Comparison of ENCODE assay signal across 9 mouse cellular contexts in the genomic region with DNA sequence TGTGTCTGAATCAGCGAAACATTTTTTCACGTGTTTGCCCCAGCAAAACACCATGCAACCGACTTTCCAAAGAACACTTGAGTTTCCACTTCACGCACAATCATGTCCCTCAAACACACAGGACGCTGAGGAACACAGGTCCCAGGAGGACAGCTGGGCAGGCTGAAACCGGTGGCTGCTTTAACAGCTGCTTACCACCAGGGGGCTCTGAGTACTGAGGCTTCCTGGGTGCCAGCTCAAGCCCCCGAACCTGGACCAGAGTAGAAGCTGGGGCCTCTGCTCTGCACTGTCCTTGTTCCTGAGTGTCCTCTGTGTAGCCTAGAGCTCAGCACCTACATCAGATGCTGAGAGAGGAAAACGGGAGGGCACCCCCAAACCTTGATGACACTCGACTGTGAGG.
DNase-seq lines count a peak whose midpoint lies in the region; ATAC-seq and TF ChIP-seq lines count a peak whose summit lies in the region.
"Had no signal": no experiment of that assay in that cellular context is flagged by ENCODE, and none has a peak within 500 bp of the region (broad histone marks: within the 10 kb centered on the region; RNA-seq: fewer than 3 reads in every experiment).

No protein-coding gene starts in this region.

- no peak for ATAC-seq in kidney, embryonic 14.5 days (ENCODE audit: low FRiP score, low TSS enrichment)
- peak; percentile 64; the same call in 1 of the 2 replicates for ATAC-seq in erythroid progenitor cell, adult 5-6 weeks (replicated peaks; ENCODE audit: low FRiP score, poor library complexity, severe bottlenecking)

- H3K4me2 ChIP-seq in kidney, embryonic 14.5 days (replicated peaks; ENCODE audit: low read depth, low read length): no peak overlapping the region
- H3K4me2 ChIP-seq: embryonic facial prominence, embryonic 15.5 days had no signal

- H3K4me1 ChIP-seq in kidney, embryonic 14.5 days (ENCODE audit: control insufficient read depth, insufficient read depth, low read length): peaks cover 8% of the 10 kb centered on the region; the same call in 1 of the 2 replicates
- H3K4me1 ChIP-seq in MEL (ENCODE audit: control insufficient read depth in 1 of 2, insufficient read depth in 2 of 2, low read length in 2 of 2): no peaks in the 10 kb centered on the region

- no peaks in the 10 kb centered on the region for H3K36me3 ChIP-seq in kidney, embryonic 14.5 days (ENCODE audit: control insufficient read depth, insufficient read depth, low read length)
- no peaks in the 10 kb centered on the region for H3K36me3 ChIP-seq in MEL (ENCODE audit: control insufficient read depth in 1 of 2, insufficient read depth in 2 of 2, low read length in 2 of 2)
- H3K36me3 ChIP-seq: embryonic facial prominence, embryonic 15.5 days had no signal

- WGBS in kidney, embryonic 14.5 days: 51% methylated on average over 9 of the region's 9 CpGs

- TF ChIP-seq POLR2A in MEL (IDR thresholded peaks at IDR 0.05; ENCODE audit: control insufficient read depth in 1 of 2, insufficient read depth in 1 of 2, low read depth in 1 of 2, low read length in 2 of 2, poor library complexity in 1 of 2): no peak

- no peak overlapping the region for H3K9ac ChIP-seq in kidney, embryonic 14.5 days (ENCODE audit: low read depth, low read length)
- no peak overlapping the region for H3K9ac ChIP-seq in MEL (ENCODE audit: control insufficient read depth, low read depth, low read length, poor library complexity, severe bottlenecking)
- H3K9ac ChIP-seq: embryonic facial prominence, embryonic 15.5 days had no signal

- H3K27ac ChIP-seq in kidney, embryonic 14.5 days (ENCODE audit: low read depth, low read length): no peak overlapping the region
- H3K27ac ChIP-seq in MEL (ENCODE audit: control insufficient read depth, low read depth, low read length): no peak overlapping the region
- H3K27ac ChIP-seq: embryonic facial prominence, embryonic 15.5 days had no signal

- no peaks in the 10 kb centered on the region for H3K9me3 ChIP-seq in kidney, embryonic 14.5 days (ENCODE audit: control insufficient read depth, low read length)
- H3K9me3 ChIP-seq in MEL (replicated peaks; ENCODE audit: insufficient read depth, low read length): no peaks in the 10 kb centered on the region
- H3K9me3 ChIP-seq: embryonic facial prominence, embryonic 15.5 days had no signal

- peaks cover 25% of the 10 kb centered on the region for H3K27me3 ChIP-seq in kidney, embryonic 14.5 days (ENCODE audit: control insufficient read depth, insufficient read depth, low read length)
- H3K27me3 ChIP-seq in MEL (ENCODE audit: control insufficient read depth in 1 of 2, insufficient read depth in 2 of 2, low read length in 2 of 2): no peaks in the 10 kb centered on the region

- no peak overlapping the region for H3K4me3 ChIP-seq in kidney, embryonic 14.5 days (ENCODE audit: low read length)
- no peak overlapping the region for H3K4me3 ChIP-seq in MEL (ENCODE audit: control insufficient read depth in 1 of 2, insufficient read depth in 1 of 2, low read depth in 2 of 2, low read length in 2 of 2)
- H3K4me3 ChIP-seq: embryonic facial prominence, embryonic 15.5 days had no signal

- TF ChIP-seq EP300 in MEL (IDR thresholded peaks at IDR 0.05; ENCODE audit: low read depth in 1 of 2, low read length in 2 of 2): no peak

- peak; percentile 3 to 22 (median 20); a peak in 1 of 6 replicates for TF ChIP-seq CTCF in MEL (IDR thresholded peaks at IDR 0.05 in 2 of 3, conservative IDR thresholded peaks at IDR 0.05 in 1 of 3; ENCODE audit: control insufficient read depth in 1 of 3, insufficient read depth in 1 of 3, low read depth in 2 of 3, low read length in 3 of 3, poor library complexity in 1 of 3, severe bottlenecking in 1 of 3)

- TF ChIP-seq RAD21 in MEL (IDR thresholded peaks at IDR 0.05; ENCODE audit: low read depth, low read length): no peak

- H3K79me2 ChIP-seq in MEL (ENCODE audit: control insufficient read depth, insufficient read depth, low read length, poor library complexity): no peaks in the 10 kb centered on the region

- peak; percentile 41 for DNase-seq in kidney, adult 9 months
- DNase-seq in CD4-positive helper T cell, adult 2 months (ENCODE audit: low read depth, low spot score): peak; percentile 10
- DNase-seq in MEL (ENCODE audit: low read depth, low spot score): no peak
- peak; percentile 30 for DNase-seq in naive thymus-derived CD4-positive, alpha-beta T cell, adult 2 months (ENCODE audit: low read depth)
- no peak for DNase-seq in gastrocnemius, postnatal 25 days
- no peak for DNase-seq in MN1 (ENCODE audit: low spot score)

TF ChIP-seq in MEL, 35 proteins besides CTCF, POLR2A, EP300 and RAD21:
- TF ChIP-seq UBTF (IDR thresholded peaks at IDR 0.05; ENCODE audit: borderline replicate concordance, insufficient read depth, low read depth, low read length): no peak
- TF ChIP-seq RCOR1 (IDR thresholded peaks at IDR 0.05; ENCODE audit: low read depth, low read length): no peak
- TF ChIP-seq NELFE (IDR thresholded peaks at IDR 0.05; ENCODE audit: low read depth, low read length): no peak
- TF ChIP-seq TBP (IDR thresholded peaks at IDR 0.05; ENCODE audit: low read depth, low read length): no peak
- no peak for TF ChIP-seq ZC3H11A (IDR thresholded peaks at IDR 0.05; ENCODE audit: low read depth, low read length)
- TF ChIP-seq JUND (IDR thresholded peaks at IDR 0.05; ENCODE audit: low read depth, low read length): no peak
- TF ChIP-seq POLR2AphosphoS5 (IDR thresholded peaks at IDR 0.05; ENCODE audit: borderline replicate concordance, low read depth, low read length): no peak
- no peak for TF ChIP-seq ZNF384 (IDR thresholded peaks at IDR 0.05; ENCODE audit: low read depth, low read length)
- TF ChIP-seq MAFK (IDR thresholded peaks at IDR 0.05; ENCODE audit: borderline replicate concordance, low read depth, low read length): no peak
- no peak for TF ChIP-seq CHD2 (IDR thresholded peaks at IDR 0.05; ENCODE audit: low read length)
- TF ChIP-seq BHLHE40 (IDR thresholded peaks at IDR 0.05; ENCODE audit: borderline replicate concordance, low read depth, low read length): no peak
- TF ChIP-seq USF1 (IDR thresholded peaks at IDR 0.05; ENCODE audit: low read depth, low read length): no peak
- TF ChIP-seq MYB (IDR thresholded peaks at IDR 0.05; ENCODE audit: low read depth, low read length): no peak
- no peak for TF ChIP-seq KAT2A (conservative IDR thresholded peaks at IDR 0.05; ENCODE audit: low read depth, low read length)
- TF ChIP-seq CHD1 (IDR thresholded peaks at IDR 0.05; ENCODE audit: low read depth, low read length): no peak
- no peak for TF ChIP-seq MAX (IDR thresholded peaks at IDR 0.05; ENCODE audit: low read length)

Comparison
In these comparisons a context has a peak if more than half of its experiments do, and no peak if none do; other contexts are left out.
1. DNase-seq: peak in kidney, adult 9 months (single experiment), CD4-positive helper T cell, adult 2 months (single experiment) and naive thymus-derived CD4-positive, alpha-beta T cell, adult 2 months (single experiment); none in MEL (single experiment), gastrocnemius, postnatal 25 days (single experiment) and MN1 (single experiment).